Comparison of ENCODE assay signal across 8 mouse cellular contexts in genomic region chr13:97533896-97534666, GRCm38 (mm10).
DNase-seq lines count a peak whose midpoint lies in the region; ATAC-seq lines count a peak whose summit lies in the region.

No protein-coding gene starts in this region.

- 50% methylated on average over 11 of the region's 11 CpGs for WGBS in heart, embryonic 13.5 days
- 76% methylated on average over 11 of the region's 11 CpGs for WGBS in midbrain, embryonic 15.5 days
- 89% methylated on average over 11 of the region's 11 CpGs for WGBS in midbrain, embryonic 11.5 days
- 55% methylated on average over 11 of the region's 11 CpGs for WGBS in intestine, embryonic 15.5 days

- H3K4me1 ChIP-seq in heart, embryonic 13.5 days = peaks cover 35% of the 10 kb centered on the region
- peaks cover 23% of the 10 kb centered on the region for H3K4me1 ChIP-seq in midbrain, embryonic 15.5 days
- H3K4me1 ChIP-seq in midbrain, embryonic 11.5 days (ENCODE audit: control insufficient read depth, insufficient read depth, low read length) = no peaks in the 10 kb centered on the region
- H3K4me1 ChIP-seq in intestine, embryonic 15.5 days (replicated peaks) = peaks cover 11% of the 10 kb centered on the region; the same call in 1 of the 2 replicates

- no peaks in the 10 kb centered on the region for H3K9me3 ChIP-seq in heart, embryonic 13.5 days
- no peaks in the 10 kb centered on the region for H3K9me3 ChIP-seq in midbrain, embryonic 15.5 days
- no peaks in the 10 kb centered on the region for H3K9me3 ChIP-seq in midbrain, embryonic 11.5 days (ENCODE audit: control insufficient read depth, low read length)
- H3K9me3 ChIP-seq in intestine, embryonic 15.5 days = no peaks in the 10 kb centered on the region

- no peaks in the 10 kb centered on the region for H3K36me3 ChIP-seq in heart, embryonic 13.5 days
- H3K36me3 ChIP-seq in midbrain, embryonic 15.5 days (replicated peaks) = no peaks in the 10 kb centered on the region
- no peaks in the 10 kb centered on the region for H3K36me3 ChIP-seq in midbrain, embryonic 11.5 days (ENCODE audit: control insufficient read depth, insufficient read depth, low read length)
- H3K36me3 ChIP-seq in intestine, embryonic 15.5 days = no peaks in the 10 kb centered on the region

- H3K27ac ChIP-seq in heart, embryonic 13.5 days (replicated peaks) = peak overlapping the region; percentile 80
- 0 out of 2 replicates have a peak overlapping the region, but pooled peaks have one; percentile 26 for H3K27ac ChIP-seq in midbrain, embryonic 15.5 days
- H3K27ac ChIP-seq in midbrain, embryonic 11.5 days (ENCODE audit: low read depth, low read length) = no peak overlapping the region
- no peak overlapping the region for H3K27ac ChIP-seq in intestine, embryonic 15.5 days

- DNase-seq in heart, adult 8-10 months (ENCODE audit: low spot score) = no peak
- DNase-seq in midbrain, embryonic 11.5 days (ENCODE audit: low spot score, missing footprints) = no peak
- no peak for DNase-seq in spleen, postnatal 14 days (ENCODE audit: low spot score in 2 of 2)
- no peak for DNase-seq in layer of hippocampus, postnatal 10 days (ENCODE audit: low spot score in 2 of 2)
- DNase-seq in urinary bladder, postnatal 10 days (ENCODE audit: low spot score) = no peak

- peak; percentile 46; the same call in 1 of the 2 replicates for ATAC-seq in heart, embryonic 13.5 days (ENCODE audit: extremely low read depth, insufficient number of reproducible peaks, low FRiP score, low TSS enrichment)
- no peak for ATAC-seq in midbrain, embryonic 15.5 days (replicated peaks)
- ATAC-seq in midbrain, embryonic 11.5 days (ENCODE audit: low FRiP score) = no peak
- peak; percentile 95 for ATAC-seq in intestine, embryonic 15.5 days

- no peaks in the 10 kb centered on the region for H3K27me3 ChIP-seq in heart, embryonic 13.5 days (replicated peaks)
- no peaks in the 10 kb centered on the region for H3K27me3 ChIP-seq in midbrain, embryonic 15.5 days (replicated peaks)
- no peaks in the 10 kb centered on the region for H3K27me3 ChIP-seq in midbrain, embryonic 11.5 days (ENCODE audit: control insufficient read depth, insufficient read depth, low read length)
- no peaks in the 10 kb centered on the region for H3K27me3 ChIP-seq in intestine, embryonic 15.5 days (replicated peaks)

- H3K9ac ChIP-seq in heart, embryonic 13.5 days = no peak overlapping the region
- no peak overlapping the region for H3K9ac ChIP-seq in midbrain, embryonic 15.5 days
- H3K9ac ChIP-seq in midbrain, embryonic 11.5 days (ENCODE audit: low read length) = no peak overlapping the region
- H3K9ac ChIP-seq in intestine, embryonic 15.5 days = no peak overlapping the region

- no peak overlapping the region for H3K4me3 ChIP-seq in heart, embryonic 13.5 days
- H3K4me3 ChIP-seq in midbrain, embryonic 15.5 days = no peak overlapping the region
- H3K4me3 ChIP-seq in midbrain, embryonic 11.5 days (ENCODE audit: low read depth, low read length) = no peak overlapping the region
- no peak overlapping the region for H3K4me3 ChIP-seq in intestine, embryonic 15.5 days (replicated peaks)

- H3K4me2 ChIP-seq in heart, embryonic 13.5 days = no peak overlapping the region
- no peak overlapping the region for H3K4me2 ChIP-seq in midbrain, embryonic 15.5 days
- no peak overlapping the region for H3K4me2 ChIP-seq in midbrain, embryonic 11.5 days
- no peak overlapping the region for H3K4me2 ChIP-seq in intestine, embryonic 15.5 days (replicated peaks)

Comparison
In these comparisons a context has a peak if more than half of its experiments do, and no peak if none do; other contexts are left out.
1. H3K27ac ChIP-seq: peak in heart, embryonic 13.5 days (single experiment) and midbrain, embryonic 15.5 days (single experiment); none in midbrain, embryonic 11.5 days (single experiment) and intestine, embryonic 15.5 days (single experiment).
2. ATAC-seq: peak in heart, embryonic 13.5 days (single experiment) and intestine, embryonic 15.5 days (single experiment); none in midbrain, embryonic 15.5 days (single experiment) and midbrain, embryonic 11.5 days (single experiment).